Mouse (Mus musculus) E14TG2a.4 (cell line): Measurements from ENCODE around the gene H2-Ab1.

Source experiments
- CTCF ChIP-seq: conservative IDR thresholded peaks from 2 replicates; pipeline ENCODE4 v1.5.1; 2014; ENCODE audit warnings: low read length
- POU5F1 ChIP-seq: IDR thresholded peaks from 2 replicates; pipeline ENCODE4 v1.6.1; 2014; ENCODE audit warnings: low read length, borderline replicate concordance

DNA sequence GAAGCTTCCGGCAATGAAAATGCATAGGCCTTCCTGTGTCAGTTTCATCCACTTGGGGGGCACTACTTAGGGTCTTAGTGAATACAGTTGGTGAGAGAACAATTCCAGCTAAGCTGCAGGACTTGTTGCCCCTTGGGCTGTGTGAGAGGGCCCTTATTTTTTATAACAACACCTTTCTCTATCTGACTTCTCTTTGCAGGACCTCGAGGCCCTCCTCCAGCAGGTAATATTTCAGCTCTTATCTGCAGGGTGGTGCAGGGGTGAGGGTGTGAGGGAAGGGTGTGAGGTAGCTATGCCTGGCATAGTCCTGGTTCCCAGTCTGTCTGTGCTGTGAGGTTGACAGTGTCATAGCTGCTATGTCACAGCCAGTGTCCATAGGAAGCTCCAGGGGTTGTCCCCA, 10.8 kb downstream of the H2-Ab1 start:
- TF ChIP-seq CTCF (no peak), POU5F1 (no peak)
